Mouse (Mus musculus): ENCODE data around the gene Eif4e. TPM values are rescaled to one million over a fixed set of nuclear protein-coding genes. Genes with fewer than 3 reads are reported as not detected.

Gene Eif4e
- total RNA-seq (2014; rRNA removed) (91.4 and 104 TPM in 2 replicates), polyA plus RNA-seq (2015; fragmentation: Nextera tagmentation; extraction: Ambion mirVana) (293 and 309 TPM in 2 replicates)

DNA sequence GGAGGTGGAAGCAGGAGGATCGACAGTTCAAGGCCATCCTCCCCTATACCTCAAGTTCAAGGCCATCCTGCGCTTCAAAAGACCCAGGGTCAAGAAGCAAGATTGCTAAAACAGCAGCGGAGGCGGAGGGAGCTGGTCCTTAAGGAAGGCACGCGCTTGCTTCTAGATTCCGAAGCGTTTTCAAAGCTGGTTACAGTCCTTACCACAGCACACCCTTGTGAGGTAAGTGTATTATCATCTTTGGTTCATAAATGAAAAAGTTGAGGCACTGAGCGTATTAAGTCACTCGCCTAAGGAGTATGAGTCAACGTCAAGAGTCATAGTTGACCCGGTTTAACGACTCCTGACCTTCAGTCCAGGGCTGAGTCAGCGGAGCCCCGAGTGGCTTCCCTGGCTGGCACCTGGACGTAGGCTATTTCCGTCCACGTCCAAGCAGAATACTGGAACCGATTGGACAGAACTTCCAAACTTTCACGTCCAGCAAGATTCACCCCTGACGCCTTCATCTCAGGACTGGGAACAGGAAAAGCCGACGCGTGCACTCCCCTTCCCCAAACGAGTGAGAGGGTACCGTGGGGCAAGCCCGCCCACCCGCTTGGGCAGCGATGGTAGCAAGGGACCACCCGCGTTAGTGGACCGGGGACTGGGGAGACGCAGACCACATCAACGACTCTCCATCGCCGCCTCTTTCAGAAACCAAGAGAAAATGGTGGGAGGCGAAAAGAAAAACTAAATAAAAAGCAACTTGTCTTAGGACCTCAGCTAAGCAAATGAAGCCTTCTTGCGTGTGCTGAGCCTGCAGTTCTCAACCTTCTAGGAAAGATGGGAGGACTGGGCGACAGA is at the start of gene Eif4e:
Gene Eif4e, plus strand, starts transcription at position 107 of the 843 bp plus-strand sequence.
- no peak for TF ChIP-seq CTCF (IDR thresholded peaks at IDR 0.05)
- Histone ChIP-seq H3K27me3 (ENCODE audit: insufficient read depth, low read length) (no peaks in the 10 kb centered on the region), H3K36me3 (ENCODE audit: insufficient read depth, low read length) (no peaks in the 10 kb centered on the region), H3K27ac (ENCODE audit: low read depth, low read length) (peak within 1 kb of the TSS; percentile 68), H3K4me2 (ENCODE audit: low read depth, low read length, poor library complexity, severe bottlenecking) (peak within 1 kb of the TSS; percentile 95), H3K9ac (replicated peaks; ENCODE audit: low read length, poor library complexity, severe bottlenecking) (peak within 1 kb of the TSS; percentile 51), H3K4me3 (ENCODE audit: low read depth, low read length) (peak within 1 kb of the TSS; percentile 73), H3K9me3 (ENCODE audit: low read length) (no peaks in the 10 kb centered on the region), H3K4me1 (ENCODE audit: insufficient read depth, low read length) (no peaks in the 10 kb centered on the region)
- 2% methylated on average over 39 of the region's 39 CpGs for WGBS
- ATAC-seq (ENCODE audit: low FRiP score) (peak; percentile 29), DNase-seq (ENCODE audit: low spot score) (no peak)

DNA sequence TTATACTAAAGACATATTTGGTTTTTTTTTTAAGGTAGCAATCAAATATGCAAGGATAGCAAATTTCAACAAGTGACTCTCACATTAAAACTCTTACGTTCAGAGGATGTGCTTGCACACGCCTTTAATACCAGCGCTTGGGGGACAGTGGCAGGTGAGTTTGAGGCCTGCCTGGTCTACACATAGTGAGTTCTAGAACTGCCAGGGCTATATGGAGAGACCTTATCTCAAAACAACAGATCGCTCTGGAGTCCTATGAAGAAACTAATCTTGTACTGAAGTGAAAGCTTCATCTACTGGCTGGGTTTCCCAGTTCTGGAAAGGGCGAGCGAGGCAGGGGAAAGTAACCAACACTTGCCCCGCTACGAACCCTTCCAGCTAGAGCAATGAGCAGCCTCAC is 46.5 kb upstream of the Eif4e start:
- 98% methylated on average over 8 of the region's 8 CpGs for WGBS
- H3K36me3 ChIP-seq (ENCODE audit: insufficient read depth, low read length) = peaks cover 7% of the 10 kb centered on the region
- DNase-seq (ENCODE audit: low spot score) (no peak), ATAC-seq (ENCODE audit: low FRiP score) (no peak)
- no peaks in the 10 kb centered on the region for H3K27me3 ChIP-seq (ENCODE audit: insufficient read depth, low read length)
- H3K4me2 ChIP-seq (ENCODE audit: low read depth, low read length, poor library complexity, severe bottlenecking) = no peak overlapping the region
- H3K9me3 ChIP-seq (ENCODE audit: low read length) = no peaks in the 10 kb centered on the region
- TF ChIP-seq CTCF (IDR thresholded peaks at IDR 0.05) = no peak
- H3K27ac ChIP-seq (ENCODE audit: low read depth, low read length) = no peak overlapping the region
- no peak overlapping the region for H3K4me3 ChIP-seq (ENCODE audit: low read depth, low read length)
- no peak overlapping the region for H3K9ac ChIP-seq (replicated peaks; ENCODE audit: low read length, poor library complexity, severe bottlenecking)
- no peaks in the 10 kb centered on the region for H3K4me1 ChIP-seq (ENCODE audit: insufficient read depth, low read length)

DNA sequence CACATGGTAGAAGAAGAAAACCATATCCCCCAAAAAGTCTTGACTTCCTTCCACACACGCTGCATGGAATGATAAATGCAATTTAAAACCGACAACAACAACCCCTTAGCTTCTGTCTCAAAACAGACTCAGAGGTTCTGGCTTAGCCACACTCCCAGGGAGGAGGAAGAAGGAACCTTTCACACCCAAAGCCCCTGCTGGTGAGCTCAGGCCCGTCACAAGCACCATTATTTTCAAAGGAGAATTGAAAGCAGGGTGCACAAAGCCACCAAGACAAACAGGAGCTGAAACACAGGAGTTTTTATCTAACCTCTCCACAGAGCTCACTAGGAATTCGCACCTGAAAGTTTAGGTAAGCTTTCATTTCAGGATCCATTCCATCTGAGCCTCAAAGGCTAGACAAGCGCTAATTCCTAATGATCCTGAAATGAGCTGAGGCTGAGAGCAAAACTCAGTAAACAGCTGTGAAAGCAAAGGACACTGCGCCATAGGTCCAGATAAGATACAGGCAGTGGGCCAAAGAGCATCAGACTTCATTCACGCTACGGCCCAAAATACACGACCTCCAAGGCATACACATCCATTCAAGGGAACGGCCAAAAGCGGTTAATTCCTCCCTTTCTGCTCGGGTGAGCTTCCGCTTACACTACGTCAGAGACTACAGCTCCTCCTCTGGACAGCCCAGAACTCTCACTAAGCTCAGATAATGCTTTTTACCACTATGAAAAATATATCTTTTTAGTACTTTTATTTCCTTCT is 44.3 kb upstream of the Eif4e start:
- 63% methylated on average over 14 of the region's 14 CpGs for WGBS

DNA sequence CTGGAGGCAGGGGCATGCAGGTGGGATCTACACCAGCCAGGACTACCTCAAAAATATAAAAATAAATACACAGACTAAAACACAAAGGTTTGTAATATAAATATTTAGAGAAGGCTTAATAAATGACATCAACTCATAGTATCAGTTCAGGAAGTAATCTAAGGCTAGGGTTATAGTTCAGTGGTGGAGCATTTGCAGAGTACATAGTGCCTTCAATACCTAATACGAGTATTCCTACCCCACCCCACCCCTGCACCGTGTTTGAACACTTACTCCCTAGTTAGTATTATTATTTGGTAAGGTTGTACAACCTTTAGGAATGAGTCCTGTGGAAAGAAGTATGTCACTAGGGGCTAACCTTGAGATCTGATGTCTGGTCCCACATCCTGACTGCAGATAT is 42.7 kb upstream of the Eif4e start:
- Histone ChIP-seq H3K9ac (replicated peaks; ENCODE audit: low read length, poor library complexity, severe bottlenecking) (no peak overlapping the region), H3K27me3 (ENCODE audit: insufficient read depth, low read length) (no peaks in the 10 kb centered on the region), H3K9me3 (ENCODE audit: low read length) (no peaks in the 10 kb centered on the region), H3K27ac (ENCODE audit: low read depth, low read length) (no peak overlapping the region), H3K4me3 (ENCODE audit: low read depth, low read length) (no peak overlapping the region), H3K4me2 (ENCODE audit: low read depth, low read length, poor library complexity, severe bottlenecking) (no peak overlapping the region), H3K36me3 (ENCODE audit: insufficient read depth, low read length) (peaks cover 7% of the 10 kb centered on the region), H3K4me1 (ENCODE audit: insufficient read depth, low read length) (no peaks in the 10 kb centered on the region; the same call in 1 of the 2 replicates)
- WGBS = 95% methylated on average over 2 of the region's 2 CpGs
- DNase-seq (ENCODE audit: low spot score) (no peak), ATAC-seq (ENCODE audit: low FRiP score) (no peak)
- TF ChIP-seq CTCF (IDR thresholded peaks at IDR 0.05) = no peak

More for the DNA sequence above, 44.3 kb upstream of the Eif4e start:
- Histone ChIP-seq H3K27me3 (ENCODE audit: insufficient read depth, low read length) (no peaks in the 10 kb centered on the region), H3K36me3 (ENCODE audit: insufficient read depth, low read length) (peaks cover 7% of the 10 kb centered on the region), H3K27ac (ENCODE audit: low read depth, low read length) (no peak overlapping the region), H3K4me1 (ENCODE audit: insufficient read depth, low read length) (no peaks in the 10 kb centered on the region), H3K9me3 (ENCODE audit: low read length) (no peaks in the 10 kb centered on the region), H3K4me2 (ENCODE audit: low read depth, low read length, poor library complexity, severe bottlenecking) (no peak overlapping the region), H3K4me3 (ENCODE audit: low read depth, low read length) (no peak overlapping the region), H3K9ac (replicated peaks; ENCODE audit: low read length, poor library complexity, severe bottlenecking) (no peak overlapping the region)
- ATAC-seq (ENCODE audit: low FRiP score) (no peak), DNase-seq (ENCODE audit: low spot score) (no peak)
- TF ChIP-seq CTCF (IDR thresholded peaks at IDR 0.05) = no peak

DNA sequence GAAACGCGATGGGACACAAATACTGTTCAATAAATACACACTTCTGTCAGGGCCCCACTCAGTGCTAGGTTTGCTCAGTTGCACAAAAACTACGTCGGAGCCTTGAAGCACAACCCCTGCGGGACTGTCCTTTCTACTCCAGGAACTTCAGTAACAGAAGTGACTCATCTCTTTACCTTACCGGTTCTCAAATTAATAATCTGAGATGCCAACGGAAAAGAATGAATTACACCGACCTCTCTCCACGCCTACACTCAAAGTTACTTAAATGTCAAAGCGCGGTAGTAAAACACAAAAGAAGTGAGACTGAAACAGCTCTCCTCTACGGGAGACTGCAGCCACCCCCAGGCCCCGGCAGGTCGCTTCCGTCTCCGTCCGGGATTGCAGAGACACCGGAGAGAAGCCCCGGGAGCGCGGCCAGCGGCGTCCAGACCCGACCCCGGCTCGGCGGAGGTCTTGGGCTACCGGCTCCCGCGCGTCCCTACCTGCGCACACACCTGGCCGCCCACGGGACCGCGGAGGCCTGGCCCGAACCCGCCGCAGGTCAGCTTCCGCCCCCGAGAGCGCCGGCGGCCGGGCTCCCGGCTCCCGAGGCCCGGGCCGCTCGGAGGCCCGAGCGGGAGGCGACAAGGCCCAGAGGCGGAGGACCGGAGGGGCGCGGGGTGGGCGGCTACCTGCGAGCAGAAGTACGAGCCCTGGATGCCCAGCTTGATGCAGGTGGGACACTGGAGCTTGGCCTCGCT is 37.2 kb upstream of the Eif4e start:
- no peaks in the 10 kb centered on the region for H3K27me3 ChIP-seq (ENCODE audit: insufficient read depth, low read length)
- DNase-seq (ENCODE audit: low spot score) (no peak), ATAC-seq (ENCODE audit: low FRiP score) (no peak)
- H3K9ac ChIP-seq (replicated peaks; ENCODE audit: low read length, poor library complexity, severe bottlenecking) = peak overlapping the region; percentile 86
- H3K4me3 ChIP-seq (ENCODE audit: low read depth, low read length) = peak overlapping the region; percentile 93
- no peaks in the 10 kb centered on the region for H3K9me3 ChIP-seq (ENCODE audit: low read length)
- H3K4me1 ChIP-seq (ENCODE audit: insufficient read depth, low read length) = no peaks in the 10 kb centered on the region; the same call in 1 of the 2 replicates
- peak overlapping the region; percentile 57 for H3K27ac ChIP-seq (ENCODE audit: low read depth, low read length)
- under 1% methylated on average over 50 of the region's 61 CpGs for WGBS
- H3K4me2 ChIP-seq (ENCODE audit: low read depth, low read length, poor library complexity, severe bottlenecking) = peak overlapping the region; percentile 79
- TF ChIP-seq CTCF (IDR thresholded peaks at IDR 0.05) = no peak
- no peaks in the 10 kb centered on the region for H3K36me3 ChIP-seq (ENCODE audit: insufficient read depth, low read length)
